Mouse (Mus musculus) bone marrow macrophage, adult 2 months (primary cell): ENCODE data around the gene Luc7l3. TPM values are rescaled to one million over a fixed set of nuclear protein-coding genes. Genes with fewer than 3 reads are reported as not detected.

Experiments used
- H3K27ac ChIP-seq: 2 replicates; pipeline ENCODE4 v1.5.1; 2012; ENCODE audit warnings: low read depth, low read length; ENCODE audit not compliant: insufficient read depth
- H3K4me1 ChIP-seq: 2 replicates; pipeline ENCODE4 v1.6.1; 2012; ENCODE audit warnings: low read length; ENCODE audit not compliant: control insufficient read depth, insufficient read depth
- H3K4me3 ChIP-seq: 2 replicates; pipeline ENCODE4 v1.5.1; 2012; ENCODE audit warnings: mild to moderate bottlenecking, low read length, moderate library complexity; ENCODE audit not compliant: insufficient read depth
- CTCF ChIP-seq: IDR thresholded peaks from 2 replicates; pipeline ENCODE4 v1.5.1; 2012; ENCODE audit warnings: low read depth, mild to moderate bottlenecking, low read length, moderate library complexity
- POLR2A ChIP-seq: IDR thresholded peaks from 2 replicates; pipeline ENCODE4 v1.6.1; 2012; ENCODE audit warnings: mild to moderate bottlenecking, low read depth, low read length, borderline replicate concordance
- polyA plus RNA-seq: library from polyadenylated mRNA; stranded (reverse); fragments of >200 nt; gene quantifications from 2 replicates; pipeline ENCODE4 v1.2.4, GENCODE M21; 2012; ENCODE audit not compliant: missing spikeins, insufficient read depth, insufficient read length

Luc7l3 gene
- 146 and 206 TPM in 2 replicates for polyA plus RNA-seq

DNA sequence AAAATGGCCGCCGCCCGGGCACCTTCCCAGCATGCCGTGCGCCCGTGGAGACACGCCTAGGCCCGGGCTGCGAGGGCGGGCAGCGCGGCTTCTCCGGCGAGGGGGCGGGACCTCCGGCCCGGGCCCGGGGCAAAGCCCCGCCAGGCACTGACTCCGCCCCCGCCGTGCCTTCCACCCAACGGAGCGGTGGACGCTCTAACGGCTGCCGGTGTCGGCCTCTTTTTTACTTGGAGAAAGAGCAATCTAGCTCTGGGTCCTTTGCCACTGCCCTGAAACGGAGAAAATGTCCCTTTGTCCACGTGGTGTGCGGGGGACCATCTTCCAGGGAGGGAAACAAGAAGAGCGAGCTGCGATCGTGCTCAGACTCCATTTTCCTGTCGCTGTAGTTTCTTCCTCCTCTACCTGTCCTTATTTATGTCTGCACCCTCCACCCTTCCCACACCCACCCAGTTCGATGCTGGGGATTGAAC is at the start of gene Luc7l3:
Luc7l3 (minus strand) TSS at position 58 of the 470 bp plus-strand sequence.
- peak within 1 kb of the TSS; percentile 91 for H3K27ac ChIP-seq
- H3K4me3 ChIP-seq = peak within 1 kb of the TSS; percentile 86
- TF ChIP-seq POLR2A (no peak), CTCF (no peak)
- H3K4me1 ChIP-seq = peaks cover 28% of the 10 kb centered on the region

DNA sequence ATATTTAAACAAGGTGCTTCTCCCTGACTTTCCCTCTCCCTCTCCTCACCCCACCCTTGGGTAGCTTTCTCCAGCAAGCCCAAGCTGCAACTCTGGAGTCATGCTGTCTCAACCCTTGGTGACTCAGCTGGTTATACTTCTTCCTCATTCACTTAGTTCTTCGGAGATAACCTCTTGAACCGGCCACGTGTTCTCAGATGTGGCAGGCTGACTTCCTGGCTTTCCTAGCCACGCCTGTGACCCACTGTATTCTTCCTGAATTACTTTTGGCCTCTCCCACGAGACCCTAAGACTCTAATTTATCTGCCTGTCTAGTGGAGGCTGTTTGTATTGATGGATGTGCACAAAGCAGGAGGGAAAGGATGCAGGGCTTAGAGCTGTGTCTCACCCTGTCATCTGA is 49.0 kb upstream of the Luc7l3 start:
- peak overlapping the region; percentile 59 for H3K27ac ChIP-seq
- H3K4me3 ChIP-seq = no peak overlapping the region
- TF ChIP-seq CTCF = no peak
- no peak for TF ChIP-seq POLR2A
- H3K4me1 ChIP-seq = peaks cover 21% of the 10 kb centered on the region

DNA sequence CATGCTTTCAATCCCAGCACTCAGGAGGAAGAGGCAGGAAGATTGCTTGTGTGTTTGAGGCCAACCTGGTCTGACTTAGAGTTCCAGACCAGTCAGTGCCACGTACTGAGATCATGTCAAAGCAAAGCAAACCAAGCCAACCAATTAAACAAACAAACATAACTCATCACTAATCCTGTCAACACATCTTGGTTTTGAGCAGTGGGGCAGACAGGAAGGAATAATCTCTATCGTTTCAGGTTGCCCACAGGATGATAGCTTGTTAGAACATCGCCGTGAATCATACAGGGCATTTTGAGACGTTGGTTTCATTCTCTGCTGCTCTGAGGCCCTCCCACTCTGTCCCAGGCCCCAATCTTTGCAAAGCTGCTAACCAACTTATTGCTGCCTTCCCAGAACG is 48.2 kb upstream of the Luc7l3 start:
- Histone ChIP-seq H3K27ac (peak overlapping the region; percentile 59; the same call in 1 of the 2 replicates), H3K4me1 (peaks cover 21% of the 10 kb centered on the region), H3K4me3 (no peak overlapping the region)
- TF ChIP-seq CTCF (no peak), POLR2A (no peak)

DNA sequence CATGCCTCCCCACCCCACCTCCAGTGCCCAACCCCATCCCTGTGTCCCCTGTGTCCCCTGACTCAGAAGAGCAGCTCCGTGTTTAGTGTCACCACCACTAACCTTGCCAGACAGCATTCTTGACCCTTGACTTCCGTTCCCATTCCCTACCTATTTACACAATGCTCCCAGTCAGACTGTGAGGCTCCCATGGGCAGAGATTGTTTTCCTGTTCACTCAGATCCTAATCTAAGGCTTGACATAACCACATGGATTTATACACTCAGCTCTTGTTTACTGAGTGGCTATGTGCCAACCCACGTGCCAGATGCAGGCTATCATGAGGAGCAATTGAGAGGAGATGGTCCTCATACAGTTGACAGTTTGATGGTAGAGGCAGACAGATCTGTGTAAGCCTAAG is 43.6 kb upstream of the Luc7l3 start:
- H3K4me1 ChIP-seq = peaks cover 10% of the 10 kb centered on the region
- H3K4me3 ChIP-seq = no peak overlapping the region
- no peak overlapping the region for H3K27ac ChIP-seq
- TF ChIP-seq POLR2A = no peak
- TF ChIP-seq CTCF = no peak

DNA sequence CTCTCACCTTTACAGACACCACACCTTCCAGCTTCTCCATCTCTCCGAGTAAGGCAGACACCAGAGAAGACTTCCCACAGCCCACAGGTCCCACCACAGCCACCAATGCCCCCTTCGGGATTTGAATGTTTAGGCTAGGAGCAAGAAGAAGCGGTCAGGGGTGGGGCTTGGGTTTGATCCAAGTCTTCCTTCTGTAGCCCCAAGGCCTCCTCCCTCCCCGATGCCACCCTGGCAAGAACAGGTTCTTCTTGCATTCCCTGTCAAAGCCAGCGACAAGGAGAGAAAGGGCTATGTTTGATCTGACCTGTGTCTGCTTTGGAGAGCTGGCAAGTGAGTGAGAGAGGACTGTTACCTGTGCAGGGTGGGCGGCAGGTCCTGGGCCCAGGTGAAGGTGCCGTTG is 41.9 kb upstream of the Luc7l3 start:
- no peak for TF ChIP-seq CTCF
- TF ChIP-seq POLR2A = no peak
- Histone ChIP-seq H3K27ac (no peak overlapping the region), H3K4me3 (no peak overlapping the region), H3K4me1 (no peaks in the 10 kb centered on the region)

DNA sequence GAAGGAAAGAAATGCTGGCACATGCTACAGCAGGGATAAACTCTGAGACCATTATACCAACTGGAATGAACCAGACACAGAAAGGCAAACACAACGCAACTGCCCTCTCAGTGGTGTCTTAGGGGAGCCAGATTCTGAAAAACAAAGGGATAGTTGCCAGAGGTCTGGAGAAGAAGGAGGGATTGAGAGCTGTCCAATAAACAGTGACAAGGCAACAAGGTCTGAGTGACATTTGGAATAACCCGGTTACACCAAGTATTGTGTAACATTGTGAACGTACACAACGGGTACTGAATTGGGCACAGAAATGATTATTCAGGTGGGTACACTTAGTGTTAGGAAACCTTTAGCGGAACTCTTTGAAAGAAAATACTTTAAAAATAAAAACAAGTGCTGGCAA is 40.3 kb upstream of the Luc7l3 start:
- TF ChIP-seq CTCF (no peak), POLR2A (no peak)
- no peaks in the 10 kb centered on the region for H3K4me1 ChIP-seq
- no peak overlapping the region for H3K4me3 ChIP-seq
- no peak overlapping the region for H3K27ac ChIP-seq

DNA sequence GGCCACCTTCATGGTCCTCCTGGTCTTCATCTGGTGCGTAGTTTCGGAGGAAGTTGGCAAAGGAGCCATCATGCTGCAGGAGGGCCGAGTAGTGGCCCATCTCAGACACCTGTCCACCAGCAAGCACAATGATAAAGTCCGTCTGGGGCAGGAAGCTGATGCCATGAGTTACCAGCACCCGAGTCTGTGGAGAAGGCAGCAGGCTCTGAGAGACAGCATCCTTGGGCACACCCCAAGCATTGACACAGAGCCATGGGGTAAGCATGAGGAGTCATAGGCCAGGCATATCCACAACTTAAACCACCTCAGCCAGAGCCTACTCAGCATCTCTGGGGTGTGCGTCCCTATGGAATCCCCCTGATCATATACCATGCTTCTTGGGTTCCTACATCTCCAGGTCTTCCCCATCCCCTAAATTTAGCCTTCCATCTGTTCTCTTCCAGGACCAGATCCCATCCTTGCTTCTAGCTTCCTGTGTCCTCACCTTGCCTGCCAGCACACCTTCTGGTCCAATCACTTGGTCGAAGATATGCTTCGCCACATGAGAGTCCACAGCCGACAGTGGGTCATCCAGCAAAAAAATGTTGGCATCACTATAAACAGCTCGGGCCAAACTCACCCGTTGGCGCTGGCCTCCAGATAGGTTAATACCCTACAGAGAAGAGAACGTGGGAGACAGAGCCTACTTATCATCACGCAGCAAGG is 39.5 kb upstream of the Luc7l3 start:
- Histone ChIP-seq H3K27ac (no peak overlapping the region), H3K4me3 (no peak overlapping the region), H3K4me1 (no peaks in the 10 kb centered on the region)
- no peak for TF ChIP-seq CTCF
- TF ChIP-seq POLR2A = no peak

DNA sequence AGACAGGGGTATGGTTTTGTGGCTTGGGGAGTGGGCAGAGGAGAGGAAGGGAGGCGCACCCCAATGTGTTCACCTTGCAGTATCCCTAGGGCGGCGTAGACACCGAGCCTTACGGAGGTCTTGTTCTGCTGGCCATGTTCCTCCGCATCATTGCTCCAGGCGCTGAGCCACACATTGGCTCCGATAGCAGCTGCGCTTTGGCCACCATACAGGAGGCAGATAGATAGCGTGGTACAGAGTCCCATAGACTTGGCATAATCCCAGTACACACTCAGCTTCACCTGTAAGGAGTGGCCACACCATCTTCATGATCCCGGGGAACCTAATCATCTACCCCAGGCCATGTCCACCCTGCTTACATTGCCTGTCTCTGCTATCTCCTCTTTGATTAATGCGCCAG is 37.4 kb upstream of the Luc7l3 start:
- H3K4me1 ChIP-seq = peaks cover 3% of the 10 kb centered on the region; the same call in 1 of the 2 replicates
- H3K4me3 ChIP-seq = no peak overlapping the region
- H3K27ac ChIP-seq = no peak overlapping the region
- TF ChIP-seq POLR2A (no peak), CTCF (no peak)

DNA sequence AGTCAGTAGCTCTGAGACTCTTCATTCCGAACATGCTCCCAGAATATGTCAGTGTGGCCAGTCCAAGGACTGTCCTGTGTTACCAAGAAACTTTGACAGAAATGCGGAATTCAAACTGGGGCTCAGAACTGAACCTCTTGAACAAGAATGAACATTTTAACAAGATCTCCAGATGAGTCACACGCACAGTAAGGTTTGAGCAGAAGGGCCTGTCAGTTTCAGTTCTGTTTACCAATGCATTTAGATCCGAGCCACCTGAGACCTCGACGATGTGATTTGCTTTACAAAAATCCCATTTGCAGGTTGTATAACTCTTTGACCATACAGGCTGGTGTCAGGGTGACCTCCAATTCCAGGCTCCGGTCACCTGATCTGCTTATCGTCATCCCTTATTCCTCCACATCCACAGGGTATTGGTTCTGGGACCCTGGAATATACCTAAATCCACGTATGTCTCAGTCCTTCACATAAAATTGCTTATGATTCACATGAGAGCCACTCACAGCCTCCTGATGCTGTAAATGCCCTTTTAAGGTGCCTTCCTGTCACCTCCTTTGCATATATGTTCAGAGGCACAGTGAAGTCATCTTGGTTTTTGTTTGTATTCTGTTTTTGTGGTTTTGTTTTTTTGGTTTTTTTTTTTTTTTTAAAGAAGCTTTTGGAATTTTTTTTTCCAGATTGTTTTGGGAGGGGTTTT is 33.9 kb upstream of the Luc7l3 start:
- no peak overlapping the region for H3K27ac ChIP-seq
- H3K4me1 ChIP-seq = peaks cover 3% of the 10 kb centered on the region; the same call in 1 of the 2 replicates
- TF ChIP-seq CTCF (no peak), POLR2A (no peak)
- no peak overlapping the region for H3K4me3 ChIP-seq

DNA sequence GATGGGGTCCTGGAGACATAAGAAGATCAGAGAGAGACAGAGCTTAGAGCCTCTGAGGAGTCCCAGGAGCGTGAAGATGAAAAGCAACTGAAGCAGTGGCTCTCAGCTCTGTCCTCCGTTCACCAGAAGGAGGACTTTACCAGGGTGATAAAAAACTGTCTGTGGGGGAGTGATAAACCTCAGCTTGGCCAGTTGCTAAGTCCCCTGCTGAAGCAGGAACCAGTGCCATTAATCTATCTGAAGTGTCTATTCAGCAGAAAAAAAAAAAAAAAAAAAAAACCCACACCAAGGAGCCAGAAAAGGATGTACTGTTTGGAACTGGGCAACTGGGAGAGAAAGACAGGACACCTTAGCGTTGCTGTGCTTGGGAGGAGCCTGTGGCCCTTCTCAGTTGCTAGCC is 29.3 kb upstream of the Luc7l3 start:
- H3K4me1 ChIP-seq = peaks cover 3% of the 10 kb centered on the region; the same call in 1 of the 2 replicates
- H3K27ac ChIP-seq = no peak overlapping the region
- TF ChIP-seq CTCF (no peak), POLR2A (no peak)
- no peak overlapping the region for H3K4me3 ChIP-seq
